Mouse (Mus musculus) lung, postnatal 4 days (tissue): Measurements from ENCODE around the gene Olfr1411.

ENCODE experiments used
- DNase-seq, 2 experiments: peaks; one replicate each; pipeline ENCODE4 v3.0.0; 2021

Gene Olfr1411

GRCm38 (mm10) chr1:92594111-92594510 lies at the start of gene Olfr1411:
TSS of gene Olfr1411 (plus strand) at chr1:92594411.
- DNase-seq = no peak

- no peak for DNase-seq
Measured at GRCm38 (mm10) chr1:92545929-92546328, 48.3 kb upstream of the Olfr1411 start.

GRCm38 (mm10) chr1:92571022-92571421 lies 23.2 kb upstream of the Olfr1411 start, which contains the start of gene Olfr1413:
TSS of gene Olfr1413 (plus strand) at chr1:92571322.
- DNase-seq = no peak

- no peak for DNase-seq
Measured at GRCm38 (mm10) chr1:92585479-92585878, 8.7 kb upstream of the Olfr1411 start, which contains the start of gene Olfr1412. TSS of gene Olfr1412 (plus strand) at chr1:92585779.

GRCm38 (mm10) chr1:92596019-92596418 lies 1.8 kb downstream of the Olfr1411 start:
- no peak for DNase-seq

- no peak for DNase-seq
Measured at GRCm38 (mm10) chr1:92605482-92605881, 11.3 kb downstream of the Olfr1411 start, which contains the start of gene Olfr1410. TSS of gene Olfr1410 (plus strand) at chr1:92605782.

GRCm38 (mm10) chr1:92607711-92608110 lies 13.5 kb downstream of the Olfr1411 start:
- no peak for DNase-seq

- peak in 1 of 2 experiments; percentile 43 for DNase-seq
Measured at GRCm38 (mm10) chr1:92611008-92611407, 16.8 kb downstream of the Olfr1411 start.

GRCm38 (mm10) chr1:92613175-92613574 lies 19.0 kb downstream of the Olfr1411 start:
- no peak for DNase-seq

- no peak for DNase-seq
Measured at GRCm38 (mm10) chr1:92614516-92614915, 20.3 kb downstream of the Olfr1411 start.

- no peak for DNase-seq
Measured at GRCm38 (mm10) chr1:92616046-92616445, 21.8 kb downstream of the Olfr1411 start.

GRCm38 (mm10) chr1:92617488-92617887 lies 23.3 kb downstream of the Olfr1411 start, which contains the start of gene Olfr12:
TSS of gene Olfr12 (plus strand) at chr1:92617788.
- DNase-seq = no peak

- no peak for DNase-seq
Measured at GRCm38 (mm10) chr1:92618360-92618759, 24.1 kb downstream of the Olfr1411 start.

GRCm38 (mm10) chr1:92628227-92628626 lies 34.0 kb downstream of the Olfr1411 start:
- no peak for DNase-seq

- DNase-seq = no peak
Measured at GRCm38 (mm10) chr1:92632196-92632595, 38.0 kb downstream of the Olfr1411 start.

GRCm38 (mm10) chr1:92632948-92633347 lies 38.7 kb downstream of the Olfr1411 start:
- DNase-seq = no peak

GRCm38 (mm10) chr1:92633726-92634125 lies 39.5 kb downstream of the Olfr1411 start:
- DNase-seq = no peak

GRCm38 (mm10) chr1:92634569-92634968 lies 40.4 kb downstream of the Olfr1411 start:
- no peak for DNase-seq

- DNase-seq = no peak
Measured at GRCm38 (mm10) chr1:92634976-92635599, 40.9 kb downstream of the Olfr1411 start.

- no peak for DNase-seq
Measured at GRCm38 (mm10) chr1:92636015-92636414, 41.8 kb downstream of the Olfr1411 start.

GRCm38 (mm10) chr1:92636676-92637075 lies 42.5 kb downstream of the Olfr1411 start:
- no peak for DNase-seq

- DNase-seq = no peak
Measured at GRCm38 (mm10) chr1:92637501-92638172, 43.4 kb downstream of the Olfr1411 start.

- no peak for DNase-seq
Measured at GRCm38 (mm10) chr1:92638181-92638580, 44.0 kb downstream of the Olfr1411 start.

- no peak for DNase-seq
Measured at GRCm38 (mm10) chr1:92638736-92639135, 44.5 kb downstream of the Olfr1411 start.
